Mouse (Mus musculus) layer of hippocampus, postnatal 10 days (tissue): Measurements from ENCODE around the gene Eid2. TPM values are rescaled to one million over a fixed set of nuclear protein-coding genes. Genes with fewer than 3 reads are reported as not detected.
"Not testable (repeated sequence)": the region's sequence is repeated elsewhere in the genome, so short reads cannot be mapped to it uniquely, and the experiment has no call there.

Experiments
- DNase-seq, 2 experiments: peaks; one replicate each; pipeline ENCODE4 v3.0.0; 2021; ENCODE audit warnings: low spot score in 2 of 2
- long read RNA-seq: library from polyadenylated mRNA; stranded (forward); transcript quantifications from one replicate; pipeline ENCODE4 v2.0.0, GENCODE M21; 2023
- total RNA-seq, 2 experiments: library from RNA; stranded (reverse); gene quantifications; 2 replicates each; pipeline ENCODE4 v1.2.3; 2021

Eid2 gene
- total RNA-seq, result 10 to 100 TPM; 67.3 to 68.9 TPM
- long read RNA-seq, transcript Eid2-201 (1 exons, 1,392 nt), result major isoform, 134 of 134 reads
- long read RNA-seq, partial matches to known transcripts, result 0 of 134 reads
- long read RNA-seq, other reads (novel, unspliced or antisense), result 0 of 134 reads

DNA sequence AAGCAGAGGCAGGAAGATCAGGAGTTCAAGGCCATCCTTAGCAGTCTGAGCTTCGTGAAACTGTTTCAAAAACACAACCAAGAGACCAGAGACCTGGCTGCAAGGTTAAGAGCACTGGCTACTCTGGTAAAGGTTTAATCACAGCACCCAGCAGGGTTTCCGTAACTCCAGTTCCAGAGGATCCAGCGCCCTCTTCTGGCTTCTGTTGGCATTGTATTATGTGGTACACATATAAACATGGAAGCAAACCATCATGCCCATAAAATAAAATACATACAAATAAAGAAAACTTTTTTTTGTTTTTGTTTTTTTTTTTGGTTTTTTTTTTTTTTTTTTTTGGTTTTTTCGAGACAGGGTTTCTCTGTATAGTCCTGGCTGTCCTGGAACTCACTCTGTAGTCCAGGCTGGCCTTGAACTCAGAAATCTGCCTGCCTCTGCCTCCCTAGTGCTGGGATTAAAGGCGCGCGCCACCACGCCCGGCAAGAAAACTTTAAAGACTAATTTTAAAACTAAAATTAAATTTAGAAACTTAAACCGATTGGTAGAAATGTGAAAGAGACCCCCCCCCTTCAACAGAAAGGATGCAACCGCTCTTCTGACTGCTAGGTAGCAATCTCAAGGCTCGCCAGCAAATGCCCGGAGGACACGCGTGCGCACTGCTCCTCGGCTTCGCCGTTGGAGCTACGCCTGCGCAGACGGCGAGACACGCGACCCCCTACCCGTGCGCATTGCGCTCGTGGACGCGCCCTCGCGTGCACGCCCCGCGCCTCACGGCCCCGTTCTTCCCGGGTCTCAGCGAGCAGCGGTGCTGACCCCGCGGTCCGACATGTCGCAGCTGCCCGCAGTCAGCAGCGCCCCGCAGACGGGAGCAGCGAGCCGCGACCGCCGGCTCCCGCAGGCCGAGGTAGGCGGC lies at the start of gene Eid2:
TSS of gene Eid2 (plus strand) at position 753 of the 913 bp plus-strand sequence.
- DNase-seq, result peak; percentile 85 to 92

- peak; percentile 59 to 72 for DNase-seq
These were observed 48.5 kb upstream of the Eid2 start for GRCm38 (mm10) chr7:28218951-28219740.

GRCm38 (mm10) chr7:28226836-28227235 lies 40.8 kb upstream of the Eid2 start:
- DNase-seq, result not testable (repeated sequence)

- DNase-seq, result not testable (repeated sequence)
These were observed 40.3 kb upstream of the Eid2 start for GRCm38 (mm10) chr7:28227421-28227820.

DNA sequence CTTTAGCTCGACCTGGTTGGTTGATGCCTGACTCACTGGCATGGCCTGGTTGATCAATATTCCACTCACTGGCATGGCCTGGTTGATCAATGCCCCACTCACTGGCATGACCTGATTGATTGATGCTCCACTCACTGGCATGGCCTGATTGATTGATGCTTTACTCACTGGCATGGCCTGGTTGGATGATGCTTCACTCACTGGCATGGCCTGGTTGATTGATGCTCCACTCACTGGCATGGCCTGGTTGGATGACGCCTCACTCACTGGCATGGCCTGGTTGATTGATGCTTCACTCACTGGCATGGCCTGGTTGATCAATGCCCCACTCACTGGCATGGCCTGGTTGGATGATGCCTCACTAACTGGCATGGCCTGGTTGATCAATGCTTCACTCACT lies 23.7 kb upstream of the Eid2 start:
- DNase-seq, result not testable (repeated sequence)

DNA sequence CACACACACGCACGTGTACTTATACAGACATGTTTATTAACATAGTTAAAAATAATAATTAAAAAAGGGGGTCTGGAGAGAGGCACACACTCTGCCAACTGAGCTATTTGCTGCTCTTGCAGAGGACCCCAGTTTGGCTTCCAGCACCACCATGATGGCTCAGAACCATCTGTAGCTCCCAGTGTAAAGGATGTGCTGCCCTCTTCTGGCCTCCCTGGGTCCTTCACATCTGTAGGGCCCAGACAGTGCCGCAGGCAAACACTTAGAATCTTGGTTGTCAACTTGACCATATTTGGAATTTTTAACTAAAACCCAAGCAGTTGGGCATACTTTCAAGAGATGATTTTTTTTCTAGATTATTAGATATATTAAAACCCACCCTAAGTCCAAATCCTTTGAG lies 18.7 kb upstream of the Eid2 start:
- DNase-seq, result no peak

GRCm38 (mm10) chr7:28251976-28252375 lies 15.7 kb upstream of the Eid2 start:
- no peak for DNase-seq

- no peak for DNase-seq
These were observed 13.1 kb upstream of the Eid2 start for GRCm38 (mm10) chr7:28254591-28254990.

DNA sequence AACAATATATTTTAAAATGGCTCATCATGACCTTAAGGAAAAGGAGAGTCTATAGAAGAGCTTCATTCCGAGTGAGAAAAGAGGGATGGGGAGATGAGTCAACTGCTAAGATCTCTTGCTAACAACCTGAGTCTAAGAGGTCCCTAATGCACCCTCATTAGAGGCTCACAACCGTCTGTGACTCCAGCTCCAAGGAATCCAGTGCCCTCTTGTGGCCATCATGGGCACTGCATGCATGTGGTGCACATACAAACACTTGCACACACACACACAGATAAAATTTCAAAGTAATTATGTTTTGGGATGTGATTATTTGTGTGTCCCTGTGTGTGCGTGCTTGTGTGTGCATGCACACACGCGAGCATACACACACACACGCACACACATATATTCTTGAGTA lies 12.2 kb upstream of the Eid2 start:
- no peak for DNase-seq

DNA sequence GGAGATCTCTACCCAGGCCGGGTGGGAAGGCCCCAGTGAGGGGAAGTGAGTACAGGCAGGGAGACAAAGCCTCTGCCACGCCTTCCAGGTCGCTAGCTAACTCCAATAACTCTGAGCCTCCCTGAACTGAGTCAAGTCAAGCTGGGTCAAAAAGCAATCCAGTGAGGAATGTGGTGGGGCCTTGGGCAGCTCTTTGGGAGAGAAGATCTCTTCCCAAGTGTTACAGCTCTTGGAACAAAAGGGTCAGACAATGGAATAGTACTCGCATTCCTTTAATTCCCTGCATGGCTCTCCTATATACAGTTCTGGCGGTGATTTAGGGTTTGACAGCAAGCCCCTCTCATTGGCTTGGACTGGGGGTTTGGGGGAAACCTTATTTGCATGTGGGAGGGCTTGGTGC lies 4.8 kb upstream of the Eid2 start:
- DNase-seq, result no peak

- DNase-seq, result peak; percentile 60 to 65
These were observed 3.9 kb upstream of the Eid2 start for GRCm38 (mm10) chr7:28263786-28264185.

GRCm38 (mm10) chr7:28265391-28265790 lies 2.3 kb upstream of the Eid2 start:
- DNase-seq, result no peak

DNA sequence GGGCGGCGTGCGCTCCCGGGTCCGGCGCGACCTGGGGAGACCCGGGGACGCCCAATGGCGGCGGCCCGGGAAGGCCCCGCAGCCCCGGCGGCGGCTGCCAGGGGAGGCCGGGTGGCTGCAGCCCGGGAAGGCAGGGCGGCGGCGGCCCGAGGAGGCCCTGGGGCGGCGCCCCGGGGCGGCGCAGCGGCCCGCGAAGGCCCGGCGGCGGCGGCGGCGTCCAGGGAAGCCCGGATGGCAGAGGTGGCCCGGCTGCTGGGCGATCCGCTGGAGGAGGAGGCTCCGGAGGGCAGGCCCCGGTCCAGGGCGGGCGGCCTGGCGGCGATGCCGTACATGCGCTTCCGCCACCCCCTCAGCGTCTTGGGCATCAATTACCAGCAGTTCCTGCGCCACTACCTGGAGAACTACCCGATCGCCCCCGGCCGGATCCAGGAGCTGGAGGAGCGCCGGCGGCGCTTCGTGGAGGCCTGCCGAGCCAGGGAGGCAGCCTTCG lies 406 bp downstream of the Eid2 start:
- peak; percentile 62 to 68 for DNase-seq

- DNase-seq, result no peak
These were observed 895 bp downstream of the Eid2 start for GRCm38 (mm10) chr7:28268576-28268975.

GRCm38 (mm10) chr7:28269355-28269754 lies 1.7 kb downstream of the Eid2 start:
- DNase-seq, result no peak

DNA sequence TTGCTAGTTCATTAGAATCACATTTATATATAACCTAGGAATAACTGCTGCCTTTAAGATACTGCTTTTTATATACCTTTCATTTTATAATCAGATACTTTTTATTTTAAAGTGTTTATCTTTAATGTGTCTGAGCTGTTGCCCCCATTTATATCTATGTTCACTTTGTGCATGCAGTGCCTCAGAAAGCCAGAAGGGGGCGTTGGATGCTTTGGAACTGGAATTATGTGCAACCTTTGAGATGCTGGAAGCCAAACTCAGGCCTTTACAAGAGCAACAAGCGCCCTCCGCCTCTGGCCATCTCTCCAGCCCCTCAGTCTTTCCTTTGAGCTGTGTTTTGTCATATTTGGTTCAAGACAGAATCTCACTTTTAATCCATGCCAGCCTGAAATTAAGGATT lies 4.1 kb downstream of the Eid2 start:
- DNase-seq, result no peak

- no peak for DNase-seq
These were observed 9.5 kb downstream of the Eid2 start for GRCm38 (mm10) chr7:28277237-28277614.

DNA sequence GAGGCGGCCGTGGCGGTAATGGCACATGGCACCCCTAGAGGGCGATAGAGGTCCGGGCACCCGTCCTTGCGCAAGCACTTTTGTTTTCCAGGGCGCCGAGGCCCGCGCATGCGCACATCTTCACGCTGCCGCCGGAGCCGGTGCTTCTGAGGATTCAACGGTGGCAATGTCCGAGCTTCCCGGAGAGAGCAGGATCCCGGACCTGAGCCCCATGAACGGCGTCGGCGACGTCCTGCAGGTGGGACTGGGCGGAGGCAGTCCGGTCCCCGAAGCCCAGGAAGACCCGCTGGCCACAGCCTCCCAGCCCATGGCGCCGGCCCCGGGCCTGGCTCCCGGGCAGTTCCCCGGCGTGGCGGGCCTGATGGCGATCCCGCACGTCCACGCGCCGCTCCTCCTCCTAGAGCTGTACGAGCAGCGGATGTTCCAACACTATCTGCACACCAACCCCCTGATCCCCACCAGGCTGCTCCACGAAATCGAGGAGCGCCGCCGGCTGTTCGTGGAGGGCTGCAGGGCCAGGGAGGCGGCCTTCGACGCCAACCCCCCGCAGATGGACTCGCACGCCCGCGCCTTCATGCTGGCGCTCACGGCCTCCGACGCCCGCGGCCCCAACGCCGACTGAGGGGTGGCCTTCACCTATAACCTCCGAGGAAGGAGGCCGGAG lies 10.1 kb downstream of the Eid2 start, which contains the start of gene Eid2b:
TSS of gene Eid2b (plus strand) at position 125 of the 664 bp plus-strand sequence.
- DNase-seq, result peak; percentile 99

GRCm38 (mm10) chr7:28278279-28278652 lies 10.6 kb downstream of the Eid2 start:
- no peak for DNase-seq

- no peak for DNase-seq
These were observed 12.9 kb downstream of the Eid2 start for GRCm38 (mm10) chr7:28280630-28281029.

DNA sequence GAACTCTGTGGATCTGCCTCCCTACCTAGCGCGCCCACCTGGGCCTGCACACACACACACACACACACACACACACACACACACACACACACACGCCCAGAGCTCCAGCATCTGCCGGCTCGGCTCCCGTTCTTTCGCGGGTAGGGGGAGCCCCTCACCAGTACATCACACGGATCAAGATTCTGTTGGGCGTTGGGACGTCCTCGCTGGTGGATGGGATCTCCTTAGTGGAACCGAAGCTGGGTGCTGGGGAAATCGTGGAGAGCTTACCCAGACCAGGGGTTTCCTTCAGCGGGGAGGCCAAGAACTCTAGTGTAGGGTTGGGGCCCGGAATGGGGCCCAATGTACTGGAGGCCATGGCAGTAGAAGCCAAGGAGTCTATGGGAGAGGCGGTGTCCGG lies 22.5 kb downstream of the Eid2 start:
- DNase-seq, result peak in 1 of 2 experiments; percentile 49
